Mouse (Mus musculus) intestine, embryonic 16.5 days (tissue): ENCODE measurements around the gene Terf2. TPM values are rescaled to one million over a fixed set of nuclear protein-coding genes. Genes with fewer than 3 reads are reported as not detected.
"Not testable (repeated sequence)": the region's sequence is repeated elsewhere in the genome, so short reads cannot be mapped to it uniquely, and the experiment has no call there.

Experiments
- ATAC-seq: fragments of 200-750 bp; cut with Nextera tagmentation; 2 replicates; pipeline ENCODE4 v1.8.0; 2017; ENCODE audit warnings: moderate TSS enrichment, moderate library complexity
- H3K27ac ChIP-seq: fragments of 300-500 bp; sonication (generic); 2 replicates; pipeline ENCODE4 v1.5.1; 2014; ENCODE audit warnings: mild to moderate bottlenecking, low read length
- H3K27me3 ChIP-seq: fragments of 300-500 bp; sonication (generic); replicated peaks from 2 replicates; pipeline ENCODE4 v1.6.1; 2014; ENCODE audit warnings: low read length, control low read depth, mixed read lengths; ENCODE audit not compliant: control insufficient read depth, insufficient read depth
- H3K36me3 ChIP-seq: fragments of 300-500 bp; sonication (generic); 2 replicates; pipeline ENCODE4 v1.6.1; 2014; ENCODE audit warnings: low read length, control low read depth; ENCODE audit not compliant: control insufficient read depth, insufficient read depth
- H3K4me1 ChIP-seq: fragments of 300-500 bp; sonication (generic); 2 replicates; pipeline ENCODE4 v1.6.1; 2014; ENCODE audit warnings: low read length, control low read depth, mixed read lengths; ENCODE audit not compliant: control insufficient read depth, insufficient read depth
- H3K4me2 ChIP-seq: fragments of 300-500 bp; sonication (generic); 2 replicates; pipeline ENCODE4 v1.6.1; 2014; ENCODE audit warnings: low read depth, low read length, control low read depth
- H3K4me3 ChIP-seq: fragments of 300-500 bp; sonication (generic); 2 replicates; pipeline ENCODE4 v1.5.1; 2014; ENCODE audit warnings: mild to moderate bottlenecking, low read length
- H3K9ac ChIP-seq: fragments of 300-500 bp; sonication (generic); 2 replicates; pipeline ENCODE4 v1.6.1; 2014; ENCODE audit warnings: low read depth, low read length
- H3K9me3 ChIP-seq: fragments of 300-500 bp; sonication (generic); 2 replicates; pipeline ENCODE4 v1.6.1; 2016; ENCODE audit warnings: low read length, control low read depth; ENCODE audit not compliant: control insufficient read depth
- WGBS: fragments of 180-500 bp; shearing (Covaris S2); extraction: QIAGEN DNeasy Blood & Tissue Kit; methylation state at CpG from one replicate; pipeline ENCODE4 v1.1.7; 2014; 5-methylcytosine and 5-hydroxymethylcytosine counted together
- polyA plus RNA-seq: library from polyadenylated mRNA; unstranded; fragments of >200 nt; fragmentation: Nextera tagmentation; extraction: Ambion mirVana; gene quantifications from 2 replicates; pipeline ENCODE4 v1.2.1, GENCODE M21; 2015

Gene Terf2
- polyA plus RNA-seq, 1 experiment from 2014 or later, result 12.5 TPM

- Histone ChIP-seq H3K4me3 (no peak overlapping the region), H3K27me3 (no peaks in the 10 kb centered on the region), H3K27ac (no peak overlapping the region), H3K36me3 (peaks cover 23% of the 10 kb centered on the region), H3K9me3 (no peaks in the 10 kb centered on the region), H3K4me1 (peaks cover 10% of the 10 kb centered on the region), H3K9ac (no peak overlapping the region), H3K4me2 (no peak overlapping the region)
- no peak for ATAC-seq
- 94% methylated on average over 8 of the region's 8 CpGs for WGBS
Observed at GRCm38 (mm10) chr8:107052046-107052445, 44.3 kb downstream of the Terf2 start.

GRCm38 (mm10) chr8:107049480-107049879 lies 46.9 kb downstream of the Terf2 start:
- Histone ChIP-seq H3K27ac (no peak overlapping the region), H3K9me3 (no peaks in the 10 kb centered on the region), H3K36me3 (peaks cover 23% of the 10 kb centered on the region), H3K4me2 (peak overlapping the region; percentile 74; the same call in 1 of the 2 replicates), H3K9ac (no peak overlapping the region), H3K4me3 (no peak overlapping the region), H3K4me1 (peaks cover 13% of the 10 kb centered on the region), H3K27me3 (no peaks in the 10 kb centered on the region)
- 95% methylated on average over 4 of the region's 4 CpGs for WGBS
- no peak for ATAC-seq

GRCm38 (mm10) chr8:107048061-107048941 lies 48.0 kb downstream of the Terf2 start, which contains the start of gene Pdf:
Pdf (minus strand) TSS chr8:107048614.
- WGBS, result under 1% methylated on average over 87 of the region's 87 CpGs
- Histone ChIP-seq H3K4me2 (peak within 1 kb of the TSS; percentile 74), H3K36me3 (peaks cover 20% of the 10 kb centered on the region), H3K9me3 (no peaks in the 10 kb centered on the region), H3K27ac (peak within 1 kb of the TSS; percentile 96), H3K27me3 (no peaks in the 10 kb centered on the region), H3K9ac (peak within 1 kb of the TSS; percentile 94), H3K4me3 (peak within 1 kb of the TSS; percentile 85), H3K4me1 (peaks cover 13% of the 10 kb centered on the region)
- ATAC-seq, result peak; percentile 90

- H3K4me2 ChIP-seq, result peak overlapping the region; percentile 74
- H3K4me1 ChIP-seq, result peaks cover 13% of the 10 kb centered on the region
- no peak overlapping the region for H3K9ac ChIP-seq
- peaks cover 17% of the 10 kb centered on the region for H3K36me3 ChIP-seq
- H3K27ac ChIP-seq, result no peak overlapping the region
- no peak for ATAC-seq
- H3K27me3 ChIP-seq, result no peaks in the 10 kb centered on the region
- H3K4me3 ChIP-seq, result no peak overlapping the region
- 81% methylated on average over 5 of the region's 5 CpGs for WGBS
- no peaks in the 10 kb centered on the region for H3K9me3 ChIP-seq
Observed at GRCm38 (mm10) chr8:107046976-107047375, 49.4 kb downstream of the Terf2 start.

GRCm38 (mm10) chr8:107045478-107045877 lies 50.9 kb downstream of the Terf2 start:
- peaks cover 10% of the 10 kb centered on the region for H3K36me3 ChIP-seq
- WGBS, result 87% methylated on average over 6 of the region's 6 CpGs
- ATAC-seq, result no peak

GRCm38 (mm10) chr8:107040632-107041031 lies 55.7 kb downstream of the Terf2 start:
- no peak overlapping the region for H3K4me2 ChIP-seq
- no peaks in the 10 kb centered on the region for H3K27me3 ChIP-seq
- H3K4me3 ChIP-seq, result no peak overlapping the region
- H3K36me3 ChIP-seq, result peaks cover 7% of the 10 kb centered on the region
- no peaks in the 10 kb centered on the region for H3K4me1 ChIP-seq
- WGBS, result 83% methylated on average over 7 of the region's 7 CpGs
- no peak overlapping the region for H3K9ac ChIP-seq
- no peak overlapping the region for H3K27ac ChIP-seq
- ATAC-seq, result no peak
- no peaks in the 10 kb centered on the region for H3K9me3 ChIP-seq

More at GRCm38 (mm10) chr8:107045478-107045877, 50.9 kb downstream of the Terf2 start:
- H3K4me1 ChIP-seq, result peaks cover 13% of the 10 kb centered on the region
- H3K9ac ChIP-seq, result no peak overlapping the region
- H3K4me3 ChIP-seq, result no peak overlapping the region
- no peak overlapping the region for H3K4me2 ChIP-seq
- no peaks in the 10 kb centered on the region for H3K9me3 ChIP-seq
- H3K27ac ChIP-seq, result no peak overlapping the region
- no peaks in the 10 kb centered on the region for H3K27me3 ChIP-seq

GRCm38 (mm10) chr8:107036626-107037025 lies 59.7 kb downstream of the Terf2 start:
- 79% methylated on average over 8 of the region's 8 CpGs for WGBS
- Histone ChIP-seq H3K4me3 (no peak overlapping the region), H3K27me3 (no peaks in the 10 kb centered on the region), H3K4me2 (no peak overlapping the region), H3K4me1 (peaks cover 14% of the 10 kb centered on the region), H3K9ac (no peak overlapping the region), H3K27ac (no peak overlapping the region), H3K36me3 (no peaks in the 10 kb centered on the region; the same call in 1 of the 2 replicates), H3K9me3 (no peaks in the 10 kb centered on the region)
- ATAC-seq, result no peak

GRCm38 (mm10) chr8:107035641-107036040 lies 60.7 kb downstream of the Terf2 start:
- Histone ChIP-seq H3K9me3 (no peaks in the 10 kb centered on the region), H3K4me3 (no peak overlapping the region), H3K4me1 (peaks cover 14% of the 10 kb centered on the region), H3K36me3 (no peaks in the 10 kb centered on the region; the same call in 1 of the 2 replicates), H3K9ac (no peak overlapping the region), H3K27me3 (no peaks in the 10 kb centered on the region), H3K27ac (no peak overlapping the region), H3K4me2 (no peak overlapping the region)
- WGBS, result 93% methylated on average over 3 of the region's 3 CpGs
- no peak for ATAC-seq

GRCm38 (mm10) chr8:107033609-107034008 lies 62.7 kb downstream of the Terf2 start:
- peaks cover 14% of the 10 kb centered on the region for H3K4me1 ChIP-seq
- ATAC-seq, H3K4me3 ChIP-seq, H3K27me3 ChIP-seq, H3K36me3 ChIP-seq, H3K4me2 ChIP-seq, H3K27ac ChIP-seq, H3K9ac ChIP-seq, H3K9me3 ChIP-seq: not testable (repeated sequence)
- WGBS, result 93% methylated on average over 2 of the region's 2 CpGs
